In the genomic region with DNA sequence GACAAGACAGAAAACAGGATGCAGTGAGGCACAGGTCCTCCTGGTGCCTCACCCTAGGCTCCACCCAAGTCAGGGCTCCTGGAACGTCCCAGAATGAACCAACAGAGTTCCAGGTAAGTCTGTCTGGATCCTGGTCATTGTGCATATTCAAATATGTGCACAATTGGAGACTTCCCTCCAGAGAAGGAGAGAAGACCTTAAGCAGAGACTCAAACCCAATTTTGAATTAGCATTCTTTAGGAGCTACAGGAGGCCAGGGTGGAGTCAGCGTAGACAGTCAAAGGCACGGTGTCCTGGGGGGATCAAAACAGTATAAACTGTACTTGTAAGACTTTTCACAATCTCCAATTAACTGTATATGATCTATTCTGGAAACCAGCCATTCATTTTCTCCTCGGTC, we compare ENCODE assay signal across 17 mouse cellular contexts. TPM values are rescaled to one million over a fixed set of nuclear protein-coding genes. Genes with fewer than 3 reads are reported as not detected.
"Had no signal": no experiment of that assay in that cellular context is flagged by ENCODE, and none has a peak within 500 bp of the region (broad histone marks: within the 10 kb centered on the region; RNA-seq: fewer than 3 reads in every experiment).

No protein-coding gene starts in this region.

- H3K9ac ChIP-seq: lung, embryonic 14.5 days; midbrain, embryonic 13.5 days; midbrain, embryonic 15.5 days; neural tube, embryonic 12.5 days; stomach, embryonic 15.5 days had no signal

- H3K27ac ChIP-seq: macrophage; midbrain, embryonic 13.5 days; midbrain, embryonic 15.5 days; neural tube, embryonic 12.5 days; stomach, embryonic 15.5 days; stomach, postnatal 0 days had no signal

- H3K27me3 ChIP-seq: megakaryocyte, embryonic 14.5 days; midbrain, embryonic 13.5 days; midbrain, embryonic 15.5 days; neural tube, embryonic 12.5 days; stomach, embryonic 15.5 days had no signal

- ATAC-seq: midbrain, embryonic 13.5 days; midbrain, embryonic 15.5 days had no signal

- H3K4me1 ChIP-seq: megakaryocyte, embryonic 14.5 days; midbrain, embryonic 13.5 days; midbrain, embryonic 15.5 days; neural tube, embryonic 12.5 days; stomach, embryonic 15.5 days had no signal

- DNase-seq: lung, adult 18-20 months; lung, embryonic 14.5 days; lung, postnatal 14 days; lung, postnatal 36 days; right cerebral cortex, postnatal 14 days; thymus, adult 2 months; thymus, postnatal 25 days; thymus, postnatal 4 days had no signal

- H3K9me3 ChIP-seq: megakaryocyte, embryonic 14.5 days; midbrain, embryonic 13.5 days; midbrain, embryonic 15.5 days; neural tube, embryonic 12.5 days; stomach, embryonic 15.5 days had no signal

- H3K4me3 ChIP-seq: megakaryocyte, embryonic 14.5 days; midbrain, embryonic 13.5 days; midbrain, embryonic 15.5 days; neural tube, embryonic 12.5 days; stomach, embryonic 15.5 days had no signal

- H3K36me3 ChIP-seq: midbrain, embryonic 13.5 days; midbrain, embryonic 15.5 days; neural tube, embryonic 12.5 days; stomach, embryonic 15.5 days had no signal

- H3K4me2 ChIP-seq: lung, embryonic 14.5 days; midbrain, embryonic 11.5 days; midbrain, embryonic 13.5 days; midbrain, embryonic 15.5 days; neural tube, embryonic 12.5 days; stomach, embryonic 15.5 days had no signal

RNA-seq across cellular contexts. Expression of a gene that starts 40.5 kb away (rescaled TPM):
- total RNA-seq: monocyte, adult 5-6 weeks had no signal
- polyA plus RNA-seq: macrophage had no signal
